Mouse (Mus musculus) heart, embryonic 11.5 days (tissue): ENCODE results near the gene Tmem200a. TPM values are rescaled to one million over a fixed set of nuclear protein-coding genes. Genes with fewer than 3 reads are reported as not detected.

Source experiments
- ATAC-seq: fragments of 200-750 bp; cut with Nextera tagmentation; replicated peaks from 2 replicates; pipeline ENCODE4 v1.8.0; 2017; ENCODE audit warnings: moderate library complexity; ENCODE audit not compliant: insufficient number of reproducible peaks, low FRiP score, low TSS enrichment
- H3K27ac ChIP-seq: fragments of 300-500 bp; sonication (generic); 2 replicates; pipeline ENCODE4 v1.5.1; 2014; ENCODE audit warnings: mild to moderate bottlenecking, low read depth, low read length
- H3K27me3 ChIP-seq: fragments of 300-500 bp; sonication (generic); 2 replicates; pipeline ENCODE4 v1.6.1; 2014; ENCODE audit warnings: mild to moderate bottlenecking, low read length, mixed read lengths; ENCODE audit not compliant: control insufficient read depth, insufficient read depth
- H3K36me3 ChIP-seq: fragments of 300-500 bp; sonication (generic); 2 replicates; pipeline ENCODE4 v1.6.1; 2014; ENCODE audit warnings: mild to moderate bottlenecking, low read length, moderate library complexity, mixed read lengths; ENCODE audit not compliant: control insufficient read depth, insufficient read depth
- H3K4me1 ChIP-seq: fragments of 300-500 bp; sonication (generic); 2 replicates; pipeline ENCODE4 v1.6.1; 2014; ENCODE audit warnings: low read length; ENCODE audit not compliant: control insufficient read depth, insufficient read depth
- H3K4me2 ChIP-seq: fragments of 300-500 bp; sonication (generic); 2 replicates; pipeline ENCODE4 v1.6.1; 2014; ENCODE audit warnings: mild to moderate bottlenecking, moderate library complexity
- H3K4me3 ChIP-seq: fragments of 300-500 bp; sonication (generic); 2 replicates; pipeline ENCODE4 v1.5.1; 2014; ENCODE audit warnings: low read depth, low read length
- H3K9ac ChIP-seq: fragments of 300-500 bp; sonication (generic); 2 replicates; pipeline ENCODE4 v1.6.1; 2014; ENCODE audit warnings: mild to moderate bottlenecking, low read depth, low read length, moderate library complexity
- H3K9me3 ChIP-seq: fragments of 300-500 bp; sonication (generic); replicated peaks from 2 replicates; pipeline ENCODE4 v1.6.1; 2016; ENCODE audit warnings: low read length; ENCODE audit not compliant: control insufficient read depth
- WGBS: fragments of 180-500 bp; shearing (Covaris S2); extraction: QIAGEN DNeasy Blood & Tissue Kit; methylation state at CpG from one replicate; pipeline ENCODE4 v1.1.7; 2014; ENCODE audit not compliant: insufficient replicate concordance; 5-methylcytosine and 5-hydroxymethylcytosine counted together
- polyA plus RNA-seq: library from polyadenylated mRNA; unstranded; fragments of >200 nt; fragmentation: Nextera tagmentation; extraction: Ambion mirVana; gene quantifications from 2 replicates; pipeline ENCODE4 v1.2.1, GENCODE M21; 2014

Gene Tmem200a
- 0.80 and 1.3 TPM in 2 replicates for polyA plus RNA-seq

DNA sequence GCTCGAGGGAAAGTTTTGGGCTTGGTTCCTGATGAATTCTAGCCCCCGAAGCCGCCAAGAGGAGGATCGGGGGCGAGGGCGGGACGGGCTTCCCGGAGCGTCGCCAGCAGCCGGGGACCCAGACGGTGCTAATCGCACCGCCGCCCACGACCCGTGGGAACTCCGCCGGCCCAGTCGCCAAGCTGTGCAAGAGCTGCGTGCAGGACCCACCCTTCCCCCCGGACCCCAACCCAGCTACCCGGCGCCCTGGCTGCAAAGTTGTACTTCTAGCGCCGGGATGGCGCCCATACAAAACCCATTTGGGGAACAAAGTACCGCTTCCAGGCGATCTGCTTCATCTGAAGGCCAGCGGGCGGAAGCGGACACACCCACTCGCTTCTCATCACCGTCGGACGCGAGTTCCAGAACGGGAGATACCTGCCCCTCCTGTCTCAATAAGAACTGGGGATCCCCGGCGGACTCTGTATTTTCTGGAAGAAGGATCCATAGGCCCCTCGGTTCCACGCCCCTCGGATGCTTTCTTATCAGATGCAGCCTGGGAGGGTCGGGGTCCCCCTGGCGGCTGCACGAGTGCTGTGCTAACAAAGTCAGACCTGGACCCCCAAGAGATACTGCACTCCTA is at the start of gene Tmem200a:
Tmem200a (minus strand) TSS at position 532 of the 622 bp plus-strand sequence.
- Histone ChIP-seq H3K4me2 (peak within 1 kb of the TSS; percentile 80), H3K27ac (no peak within 1 kb of the TSS), H3K27me3 (peaks cover 23% of the 10 kb centered on the region), H3K9me3 (no peaks in the 10 kb centered on the region), H3K36me3 (no peaks in the 10 kb centered on the region), H3K4me3 (peak within 1 kb of the TSS; percentile 60), H3K4me1 (no peaks in the 10 kb centered on the region), H3K9ac (peak within 1 kb of the TSS; percentile 52; the same call in 1 of the 2 replicates)
- ATAC-seq = peak; percentile 35; the same call in 1 of the 2 replicates
- WGBS = 1% methylated on average over 46 of the region's 46 CpGs

DNA sequence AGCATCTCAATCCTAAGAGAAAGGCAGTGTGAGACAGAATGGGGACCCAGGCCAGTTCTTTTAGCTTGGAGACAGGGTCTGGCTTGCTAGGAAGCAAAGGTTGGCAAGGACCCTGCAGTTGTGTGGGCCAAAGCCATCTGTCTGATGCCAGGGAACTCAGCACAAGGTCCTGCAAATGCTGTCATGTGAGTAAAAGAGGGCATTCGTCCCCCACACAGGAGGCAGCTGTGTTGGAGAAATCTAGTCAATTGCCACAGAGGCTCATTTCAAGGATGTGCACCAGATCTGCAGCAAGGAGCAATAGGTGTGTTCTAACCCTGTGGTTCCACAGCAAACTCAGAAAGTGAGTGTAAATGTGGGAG is 41.0 kb upstream of the Tmem200a start:
- Histone ChIP-seq H3K9ac (no peak overlapping the region), H3K4me2 (no peak overlapping the region), H3K27ac (no peak overlapping the region), H3K9me3 (no peaks in the 10 kb centered on the region), H3K4me1 (no peaks in the 10 kb centered on the region), H3K4me3 (no peak overlapping the region), H3K36me3 (no peaks in the 10 kb centered on the region), H3K27me3 (no peaks in the 10 kb centered on the region)
- 79% methylated on average over 1 of the region's 1 CpGs for WGBS
- ATAC-seq = no peak

DNA sequence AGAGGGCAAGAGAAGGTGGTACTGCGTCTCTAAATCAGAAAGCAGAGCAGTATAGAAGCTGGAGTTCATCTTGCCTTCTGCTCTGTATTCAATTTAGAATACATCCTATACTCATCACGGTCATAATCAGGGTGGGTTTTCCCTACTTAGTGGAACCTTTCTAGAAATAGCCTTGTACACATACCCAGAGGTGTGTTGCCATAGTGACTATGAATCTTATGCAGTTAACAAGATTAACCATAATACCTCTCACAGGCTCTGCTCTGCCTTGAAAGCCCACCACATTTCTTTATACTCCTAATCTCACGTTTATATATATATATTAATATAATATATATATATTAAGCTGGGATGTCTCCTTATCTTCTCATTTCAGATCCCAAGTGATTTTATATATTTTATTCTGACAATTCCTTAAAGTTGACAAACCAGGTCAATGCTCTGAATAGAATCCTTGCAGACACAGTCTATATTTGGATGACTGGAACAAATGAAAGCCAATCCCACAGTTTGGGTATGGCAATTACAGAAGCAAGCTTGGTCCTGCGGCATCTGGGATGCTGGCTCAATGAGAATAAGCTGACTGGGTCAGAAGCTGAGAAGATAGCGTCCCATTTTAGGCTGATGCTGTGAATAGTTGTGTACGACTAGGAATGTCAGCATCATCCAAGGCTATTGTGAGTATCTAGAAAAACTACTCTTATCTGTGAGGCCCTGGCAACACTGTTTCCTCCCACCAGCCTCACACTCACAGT is 40.4 kb upstream of the Tmem200a start:
- no peak overlapping the region for H3K27ac ChIP-seq
- no peak overlapping the region for H3K4me2 ChIP-seq
- no peaks in the 10 kb centered on the region for H3K9me3 ChIP-seq
- no peaks in the 10 kb centered on the region for H3K27me3 ChIP-seq
- H3K36me3 ChIP-seq = no peaks in the 10 kb centered on the region
- no peak overlapping the region for H3K4me3 ChIP-seq
- H3K9ac ChIP-seq = no peak overlapping the region
- no peak for ATAC-seq
- H3K4me1 ChIP-seq = no peaks in the 10 kb centered on the region
- WGBS = 67% methylated on average over 6 of the region's 6 CpGs

DNA sequence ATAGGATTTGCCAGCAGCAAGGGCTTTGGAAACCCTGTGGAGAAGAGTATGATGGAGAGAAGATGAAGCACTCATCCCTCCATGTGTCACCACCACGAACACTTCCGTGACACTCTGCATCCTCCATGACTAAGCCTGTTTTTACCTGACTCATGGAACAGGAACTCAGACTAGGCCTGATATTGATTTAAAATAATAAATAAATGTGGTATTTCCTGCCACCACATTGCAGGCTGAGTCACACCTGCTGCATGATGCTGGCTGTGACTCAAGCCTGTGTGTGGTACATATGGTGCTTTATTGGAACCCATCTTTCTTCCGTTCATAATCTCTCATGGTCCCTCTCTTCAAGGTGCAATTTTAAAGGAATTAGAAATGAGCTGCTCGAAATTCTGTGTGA is 35.6 kb upstream of the Tmem200a start:
- WGBS = 78% methylated on average over 4 of the region's 4 CpGs
- no peaks in the 10 kb centered on the region for H3K9me3 ChIP-seq
- no peak overlapping the region for H3K9ac ChIP-seq
- no peak for ATAC-seq
- no peak overlapping the region for H3K4me3 ChIP-seq
- H3K27me3 ChIP-seq = no peaks in the 10 kb centered on the region
- no peak overlapping the region for H3K4me2 ChIP-seq
- H3K27ac ChIP-seq = no peak overlapping the region
- no peaks in the 10 kb centered on the region for H3K36me3 ChIP-seq
- H3K4me1 ChIP-seq = no peaks in the 10 kb centered on the region

DNA sequence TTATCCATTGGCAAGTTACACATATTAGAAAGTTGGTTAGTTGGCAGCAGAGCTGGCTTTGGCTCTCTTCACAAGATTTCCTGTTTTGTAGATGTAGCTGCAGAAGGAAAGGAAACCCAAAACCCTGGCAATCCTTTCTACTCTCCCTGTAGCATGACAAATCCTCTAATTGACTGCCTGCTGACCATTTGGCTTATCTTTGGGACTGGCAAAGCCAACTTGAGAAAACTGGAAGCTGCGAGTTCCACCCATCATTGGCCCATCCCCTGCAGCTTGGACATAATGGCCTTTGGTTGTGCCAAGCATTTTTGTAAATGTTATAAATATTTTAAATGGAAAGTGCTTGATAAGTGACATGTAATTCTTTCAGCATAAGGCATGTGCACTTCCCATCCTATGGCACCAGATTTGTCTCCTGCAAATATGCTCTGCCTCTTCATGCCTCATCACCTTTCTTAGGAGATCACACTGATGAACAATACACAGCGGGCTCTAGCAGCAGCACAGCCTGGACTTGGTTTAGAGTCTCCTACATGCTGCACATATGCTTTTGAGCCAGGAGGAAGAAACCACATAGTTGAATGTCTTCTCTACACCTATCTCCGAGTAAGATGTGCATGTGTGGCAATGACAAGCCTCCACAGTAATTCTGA is 24.6 kb upstream of the Tmem200a start:
- H3K27ac ChIP-seq = no peak overlapping the region
- no peak for ATAC-seq
- 67% methylated on average over 3 of the region's 3 CpGs for WGBS

DNA sequence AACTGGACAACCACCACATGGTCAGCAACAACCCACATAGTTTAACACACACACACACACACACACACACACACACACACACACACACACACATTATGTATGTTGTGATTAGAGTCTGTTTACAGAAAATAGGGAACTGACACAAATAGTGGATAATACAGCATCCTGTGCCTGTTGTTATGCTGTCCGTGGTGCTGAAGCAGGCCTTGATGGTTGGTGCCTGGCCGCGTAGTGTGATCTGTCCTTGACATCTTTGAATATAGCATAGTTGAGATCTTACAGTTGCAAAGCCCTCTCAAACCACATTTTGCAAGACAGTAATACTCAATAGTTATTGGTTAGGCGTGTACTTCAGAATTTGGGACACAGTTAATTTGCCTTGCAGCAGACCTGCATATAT is 3.2 kb upstream of the Tmem200a start:
- Histone ChIP-seq H3K9ac (no peak overlapping the region), H3K9me3 (no peaks in the 10 kb centered on the region), H3K4me3 (no peak overlapping the region), H3K27me3 (peaks cover 16% of the 10 kb centered on the region), H3K27ac (no peak overlapping the region), H3K4me2 (no peak overlapping the region), H3K36me3 (no peaks in the 10 kb centered on the region), H3K4me1 (no peaks in the 10 kb centered on the region)
- ATAC-seq = no peak
- WGBS = 56% methylated on average over 4 of the region's 4 CpGs

More for the DNA sequence above, 24.6 kb upstream of the Tmem200a start:
- Histone ChIP-seq H3K9ac (no peak overlapping the region), H3K27me3 (no peaks in the 10 kb centered on the region), H3K4me2 (no peak overlapping the region), H3K9me3 (no peaks in the 10 kb centered on the region), H3K36me3 (no peaks in the 10 kb centered on the region), H3K4me1 (no peaks in the 10 kb centered on the region), H3K4me3 (no peak overlapping the region)

DNA sequence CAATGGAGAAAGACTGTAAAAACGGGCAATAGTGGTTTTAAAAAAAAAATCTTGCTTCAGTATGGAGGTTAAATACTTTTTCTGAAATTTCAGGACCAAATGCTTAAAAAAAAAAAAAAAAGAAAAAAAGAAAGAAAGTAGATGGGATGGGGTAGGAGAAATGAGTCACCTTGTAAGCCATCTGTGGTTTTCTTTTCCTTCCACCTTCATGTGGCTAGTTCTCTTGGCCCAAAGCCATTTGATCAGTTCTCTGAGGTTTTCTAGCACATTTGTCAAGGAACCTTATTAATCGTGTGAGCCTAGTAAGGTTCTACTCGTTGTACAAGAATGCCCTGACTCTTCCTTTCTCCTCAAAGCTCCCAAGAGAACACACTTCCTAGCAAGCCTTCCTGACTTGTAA is 826 bp upstream of the Tmem200a start:
- Histone ChIP-seq H3K27ac (no peak overlapping the region), H3K9me3 (no peaks in the 10 kb centered on the region), H3K27me3 (peaks cover 23% of the 10 kb centered on the region), H3K4me3 (no peak overlapping the region), H3K9ac (no peak overlapping the region), H3K4me1 (no peaks in the 10 kb centered on the region), H3K4me2 (no peak overlapping the region), H3K36me3 (no peaks in the 10 kb centered on the region)
- WGBS = 70% methylated on average over 3 of the region's 3 CpGs
- ATAC-seq = no peak

DNA sequence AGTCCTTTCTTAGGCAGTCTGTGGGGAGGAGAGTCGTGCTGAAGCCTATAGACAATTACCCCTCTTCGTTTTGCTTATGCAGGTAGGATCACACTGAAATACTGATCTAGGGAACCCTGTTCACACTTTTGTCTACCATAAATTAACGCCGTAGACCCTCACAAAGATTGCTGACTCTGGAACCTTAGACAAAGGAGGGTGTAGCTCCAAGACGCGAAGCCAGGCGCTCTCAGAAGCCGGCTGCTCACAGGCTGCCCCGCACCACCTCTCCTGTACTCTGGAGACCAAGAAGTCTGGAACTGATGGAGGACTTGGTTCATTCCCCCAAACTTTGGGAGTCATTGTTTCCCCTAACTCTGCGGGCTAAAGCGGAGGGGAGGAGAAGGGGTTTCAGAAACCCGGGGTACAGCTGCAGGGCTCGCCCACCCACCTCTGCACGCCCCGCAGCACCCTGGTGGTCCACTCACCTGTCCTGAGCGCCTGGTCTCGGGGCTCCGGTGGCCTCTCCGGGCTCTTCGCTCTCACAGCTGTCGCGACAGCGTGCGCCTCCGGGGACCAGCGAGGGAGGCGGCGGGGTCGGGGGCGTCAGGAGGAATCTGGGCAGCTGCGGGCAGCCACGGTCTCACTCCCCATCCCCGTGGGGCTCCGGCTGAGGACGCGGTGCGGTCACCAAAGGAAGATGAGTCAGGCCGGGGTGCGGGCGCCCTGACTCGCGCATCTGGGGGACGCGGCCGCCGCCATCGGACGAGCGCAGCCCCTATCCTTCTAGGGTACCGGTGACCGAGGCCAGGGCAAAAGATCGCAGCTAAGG is 976 bp downstream of the Tmem200a start, which contains the start of gene Gm9767:
Gm9767 (plus strand) TSS at position 585 of the 811 bp plus-strand sequence.
- H3K4me1 ChIP-seq = no peaks in the 10 kb centered on the region
- H3K27ac ChIP-seq = no peak within 1 kb of the TSS
- H3K4me3 ChIP-seq = peak within 1 kb of the TSS; percentile 60
- peaks cover 23% of the 10 kb centered on the region for H3K27me3 ChIP-seq
- no peaks in the 10 kb centered on the region for H3K36me3 ChIP-seq
- H3K9ac ChIP-seq = peak within 1 kb of the TSS; percentile 52; the same call in 1 of the 2 replicates
- H3K9me3 ChIP-seq = no peaks in the 10 kb centered on the region
- 3% methylated on average over 49 of the region's 52 CpGs for WGBS
- no peak for ATAC-seq
- H3K4me2 ChIP-seq = peak within 1 kb of the TSS; percentile 80
